Mouse (Mus musculus) midbrain, embryonic 13.5 days (tissue): ENCODE data around the gene Marcksl1. TPM values are rescaled to one million over a fixed set of nuclear protein-coding genes. Genes with fewer than 3 reads are reported as not detected.

Experiments used
- microRNA-seq: library from miRNA; unstranded; fragments of <30 nt; microRNA quantifications from one replicate; pipeline ENCODE4, GENCODE M21; 2016
- polyA plus RNA-seq: library from polyadenylated mRNA; unstranded; fragments of >200 nt; fragmentation: Nextera tagmentation; extraction: Ambion mirVana; gene quantifications from 2 replicates; pipeline ENCODE4 v1.2.1, GENCODE M21; 2015

Marcksl1 gene
- polyA plus RNA-seq, 1 experiment from 2014 or later: 1,885 TPM

Small RNAs within 50 kb of the gene (microRNA-seq; reads per million reads assigned to microRNA genes)
- not detected for gene Mir8119

Other genes starting within 250 kb of the Marcksl1 start
- 0.27 and 0.67 TPM in 2 replicates for gene Sync, start 226.0 kb upstream of the Marcksl1 start, polyA plus RNA-seq
- 419 and 460 TPM in 2 replicates for gene Rbbp4, start 178.2 kb upstream of the Marcksl1 start, polyA plus RNA-seq
- gene Zbtb8os, start 177.9 kb upstream of the Marcksl1 start, polyA plus RNA-seq: 28.0 and 32.2 TPM in 2 replicates
- gene Zbtb8a, start 135.5 kb upstream of the Marcksl1 start, polyA plus RNA-seq: 17.2 and 19.7 TPM in 2 replicates
- 12.0 TPM in 2 replicates for gene Zbtb8b, start 72.7 kb upstream of the Marcksl1 start, polyA plus RNA-seq
- gene Bsdc1, start 52.0 kb upstream of the Marcksl1 start, polyA plus RNA-seq: 34.0 and 36.7 TPM in 2 replicates
- 0.16 and 0.26 TPM in 2 replicates for gene Tssk3, start 22.6 kb upstream of the Marcksl1 start, polyA plus RNA-seq
- not detected in 2 replicates for gene Fam229a, start 22.4 kb upstream of the Marcksl1 start, polyA plus RNA-seq
- gene Hdac1, start 29.1 kb downstream of the Marcksl1 start, polyA plus RNA-seq: 138 TPM in 2 replicates
- gene Lck, start 60.1 kb downstream of the Marcksl1 start, polyA plus RNA-seq: 5.9 and 7.1 TPM in 2 replicates
- 0.22 and 0.35 TPM in 2 replicates for gene Fam167b, start 65.0 kb downstream of the Marcksl1 start, polyA plus RNA-seq
- gene Eif3i, start 87.1 kb downstream of the Marcksl1 start, polyA plus RNA-seq: 210 and 220 TPM in 2 replicates
- gene Tmem234, start 87.1 kb downstream of the Marcksl1 start, polyA plus RNA-seq: 205 and 214 TPM in 2 replicates
- gene Dcdc2b, start 100.7 kb downstream of the Marcksl1 start, polyA plus RNA-seq: 2.6 and 3.5 TPM in 2 replicates
- 30.0 and 35.8 TPM in 2 replicates for gene Iqcc, start 105.5 kb downstream of the Marcksl1 start, polyA plus RNA-seq
- gene Ccdc28b, start 110.4 kb downstream of the Marcksl1 start, polyA plus RNA-seq: 133 and 137 TPM in 2 replicates
- gene Txlna, start 127.5 kb downstream of the Marcksl1 start, polyA plus RNA-seq: 62.9 and 66.3 TPM in 2 replicates
- gene Kpna6, start 159.2 kb downstream of the Marcksl1 start, polyA plus RNA-seq: 13.7 and 16.9 TPM in 2 replicates
- gene Tmem39b, start 183.3 kb downstream of the Marcksl1 start, polyA plus RNA-seq: 20.3 and 24.0 TPM in 2 replicates
- gene Khdrbs1, start 228.7 kb downstream of the Marcksl1 start, polyA plus RNA-seq: 180 and 182 TPM in 2 replicates